Mouse (Mus musculus) limb, embryonic 10.5 days (tissue): ENCODE data around the gene Smdt1. TPM values are rescaled to one million over a fixed set of nuclear protein-coding genes. Genes with fewer than 3 reads are reported as not detected.
"Not testable (repeated sequence)": the region's sequence is repeated elsewhere in the genome, so short reads cannot be mapped to it uniquely, and the experiment has no call there.

ENCODE experiments used
- DNase-seq: peaks from one replicate; pipeline ENCODE4 v3.0.0-alpha.2; 2017; ENCODE audit warnings: low spot score
- H3K27ac ChIP-seq: fragments of 300-500 bp; sonication (generic); 2 replicates; pipeline ENCODE4 v1.5.1; 2016; ENCODE audit warnings: mild to moderate bottlenecking
- H3K27me3 ChIP-seq: fragments of 300-500 bp; sonication (generic); 2 replicates; pipeline ENCODE4 v1.6.1; 2016; ENCODE audit warnings: low read depth, mild to moderate bottlenecking; ENCODE audit not compliant: poor library complexity, severe bottlenecking
- H3K36me3 ChIP-seq: fragments of 300-500 bp; sonication (generic); 2 replicates; pipeline ENCODE4 v1.6.1; 2016; ENCODE audit warnings: mild to moderate bottlenecking, moderate library complexity
- H3K4me1 ChIP-seq: fragments of 300-500 bp; sonication (generic); 2 replicates; pipeline ENCODE4 v1.6.1; 2016
- H3K4me3 ChIP-seq: fragments of 300-500 bp; sonication (generic); 2 replicates; pipeline ENCODE4 v1.5.1; 2016; ENCODE audit warnings: mild to moderate bottlenecking, moderate library complexity
- H3K9me3 ChIP-seq: fragments of 300-500 bp; sonication (generic); replicated peaks from 2 replicates; pipeline ENCODE4 v1.6.1; 2016; ENCODE audit warnings: mild to moderate bottlenecking
- WGBS: fragments of 180-500 bp; shearing (Covaris S2); methylation state at CpG from one replicate; pipeline ENCODE4 v1.1.7; 2016; 5-methylcytosine and 5-hydroxymethylcytosine counted together
- polyA plus RNA-seq: library from polyadenylated mRNA; unstranded; fragments of >200 nt; fragmentation: Nextera tagmentation; extraction: Ambion mirVana; gene quantifications from 2 replicates; pipeline ENCODE4 v1.2.1, GENCODE M21; 2016

Smdt1 gene
- polyA plus RNA-seq, 1 experiment from 2014 or later, result 211 TPM

DNA sequence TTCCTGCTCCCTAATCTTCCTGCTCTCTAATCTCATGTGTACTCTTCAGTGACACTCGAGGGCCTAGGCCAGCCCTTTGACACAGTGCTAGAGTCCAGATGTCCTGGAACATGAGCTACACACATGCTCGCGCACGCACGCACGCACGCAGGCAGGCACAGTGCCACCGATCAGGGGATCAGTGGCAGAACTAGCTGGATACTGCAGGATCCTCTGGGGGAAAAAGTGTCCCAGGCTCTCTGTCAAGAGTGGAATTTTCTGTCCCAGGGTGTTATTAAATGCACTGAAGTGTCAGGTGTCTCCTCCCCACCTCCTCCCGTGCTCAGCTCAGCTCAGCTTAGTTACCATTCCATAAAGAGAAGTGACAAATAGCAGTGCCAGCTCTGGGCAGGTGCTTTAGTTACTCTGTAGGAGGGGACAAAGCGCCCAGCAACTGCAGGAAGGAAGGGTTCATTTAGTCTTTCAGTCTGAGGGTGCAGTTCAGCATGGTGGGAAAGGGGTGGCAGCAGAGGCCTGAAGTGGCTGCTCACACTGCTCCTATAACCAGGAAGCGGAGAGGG, 22.8 kb downstream of the Smdt1 start:
- Histone ChIP-seq H3K4me1 (peaks cover 13% of the 10 kb centered on the region; the same call in 1 of the 2 replicates), H3K27ac (no peak overlapping the region), H3K36me3 (no peaks in the 10 kb centered on the region), H3K4me3 (no peak overlapping the region), H3K27me3 (no peaks in the 10 kb centered on the region), H3K9me3 (no peaks in the 10 kb centered on the region)
- no peak for DNase-seq
- WGBS, result 74% methylated on average over 11 of the region's 11 CpGs

DNA sequence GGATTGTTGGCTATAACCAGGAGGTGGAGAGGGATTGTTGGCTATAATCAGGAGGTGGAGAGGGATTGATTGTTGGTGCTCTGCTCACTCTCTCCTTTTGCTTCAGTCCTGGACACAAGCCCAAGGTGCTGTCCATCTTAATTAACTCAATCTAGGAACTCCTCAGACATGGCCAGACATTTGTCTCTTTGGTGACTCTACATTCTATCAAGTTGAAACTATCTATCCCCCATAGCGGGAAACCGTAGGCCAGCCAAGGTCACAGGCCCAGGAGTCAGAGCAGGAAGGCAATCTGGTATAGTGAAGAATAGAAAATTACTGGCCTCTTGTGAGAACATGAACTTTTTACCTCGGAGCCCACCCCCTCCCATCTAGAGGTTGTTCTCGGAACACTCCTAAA, 23.5 kb downstream of the Smdt1 start:
- no peak for DNase-seq
- 85% methylated on average over 4 of the region's 4 CpGs for WGBS
- no peak overlapping the region for H3K4me3 ChIP-seq
- H3K9me3 ChIP-seq, result no peaks in the 10 kb centered on the region
- no peaks in the 10 kb centered on the region for H3K27me3 ChIP-seq
- H3K27ac ChIP-seq, result no peak overlapping the region
- H3K36me3 ChIP-seq, result no peaks in the 10 kb centered on the region
- H3K4me1 ChIP-seq, result peaks cover 13% of the 10 kb centered on the region; the same call in 1 of the 2 replicates

DNA sequence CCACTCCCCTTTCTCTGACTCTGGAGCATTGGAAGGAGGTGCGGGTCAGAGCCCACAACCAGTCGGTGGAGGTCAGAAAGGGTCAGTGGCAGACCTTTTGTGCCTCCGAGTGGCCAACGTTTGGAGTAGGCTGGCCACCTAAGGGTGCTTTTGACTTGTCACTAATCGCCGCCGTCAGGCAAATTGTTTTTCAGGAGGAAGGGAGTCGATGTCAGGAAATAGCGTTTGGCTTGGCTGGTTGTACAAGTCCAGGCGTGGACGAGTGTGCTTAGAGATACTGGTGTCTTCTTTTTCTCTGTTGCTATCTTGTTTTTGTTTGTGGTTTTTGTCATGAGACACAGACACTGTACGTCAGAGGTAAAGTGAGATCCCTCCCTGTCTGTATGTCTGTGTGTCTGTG, 25.0 kb downstream of the Smdt1 start:
- H3K27me3 ChIP-seq, H3K36me3 ChIP-seq, H3K9me3 ChIP-seq, H3K4me1 ChIP-seq, H3K27ac ChIP-seq, H3K4me3 ChIP-seq, DNase-seq: not testable (repeated sequence)
- WGBS, result 91% methylated on average over 7 of the region's 12 CpGs

- DNase-seq, H3K4me1 ChIP-seq, H3K9me3 ChIP-seq, H3K27ac ChIP-seq, H3K36me3 ChIP-seq, H3K27me3 ChIP-seq, H3K4me3 ChIP-seq: not testable (repeated sequence)
- 23% methylated on average over 6 of the region's 9 CpGs for WGBS
These were observed 25.8 kb downstream of the Smdt1 start for GRCm38 (mm10) chr15:82364561-82364960.

DNA sequence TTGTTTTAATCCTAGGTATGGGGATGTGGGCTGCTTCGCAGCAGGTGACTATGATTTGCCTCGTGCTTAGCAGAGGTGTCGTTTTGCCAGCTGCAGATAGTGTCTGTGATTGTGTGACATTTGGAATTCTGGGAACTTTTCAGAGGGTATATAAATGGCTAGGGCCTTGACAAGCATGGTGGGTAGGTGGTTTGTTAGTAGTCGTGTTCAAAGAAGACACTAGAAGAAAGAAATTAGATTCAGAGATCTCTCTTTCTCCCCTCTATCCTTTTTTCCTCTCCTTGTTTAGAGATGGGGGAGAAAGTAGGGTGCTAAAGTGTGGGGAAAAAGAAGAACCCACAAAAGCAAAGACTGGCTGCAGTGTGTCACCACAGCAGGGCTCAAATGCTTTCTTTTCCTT, 29.4 kb downstream of the Smdt1 start:
- 82% methylated on average over 4 of the region's 4 CpGs for WGBS
- H3K27me3 ChIP-seq, result no peaks in the 10 kb centered on the region
- H3K27ac ChIP-seq, result no peak overlapping the region
- H3K36me3 ChIP-seq, result no peaks in the 10 kb centered on the region
- H3K4me1 ChIP-seq, result no peaks in the 10 kb centered on the region
- H3K4me3 ChIP-seq, result no peak overlapping the region
- H3K9me3 ChIP-seq, result no peaks in the 10 kb centered on the region
- DNase-seq, result no peak

DNA sequence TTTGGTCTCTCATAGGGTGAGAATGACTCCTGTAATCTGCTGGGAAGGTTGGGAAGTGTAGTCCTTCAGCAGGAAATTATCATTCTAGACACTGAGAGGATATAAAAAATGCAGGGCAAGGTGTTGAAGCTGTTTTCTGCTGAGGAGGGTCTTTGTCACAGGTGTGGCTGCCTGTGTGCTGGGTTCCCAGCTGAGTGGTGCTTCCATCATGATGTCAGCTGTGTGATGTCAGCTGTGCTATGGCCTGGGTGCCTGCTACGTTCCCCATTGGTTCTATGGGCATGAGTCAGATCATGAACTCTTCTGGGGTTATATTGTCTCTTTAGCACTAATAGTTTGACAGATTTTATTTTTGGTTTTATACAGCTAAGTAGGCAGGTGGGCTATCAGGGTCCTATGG, 30.1 kb downstream of the Smdt1 start:
- H3K4me1 ChIP-seq, result no peaks in the 10 kb centered on the region
- WGBS, result 92% methylated on average over 1 of the region's 1 CpGs

DNA sequence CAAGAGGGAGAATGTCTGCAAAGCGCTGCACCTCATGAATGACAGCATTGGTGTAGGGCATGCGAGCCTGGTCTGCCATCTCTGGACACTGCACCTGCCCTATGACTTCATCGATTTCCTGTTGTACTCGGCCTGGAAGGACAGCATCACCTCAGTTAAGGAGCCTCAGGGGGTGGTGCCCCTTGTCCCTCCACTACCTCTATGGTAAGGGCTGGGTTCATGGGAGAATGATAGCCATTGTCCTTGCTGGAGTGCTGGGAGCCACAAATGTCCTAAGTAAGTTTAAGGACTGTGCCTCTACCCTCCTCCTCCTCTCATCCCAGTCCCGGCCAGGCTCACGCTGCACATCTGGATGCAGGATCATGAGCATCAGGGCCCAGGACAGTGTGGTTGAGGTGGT, 33.7 kb downstream of the Smdt1 start:
- Histone ChIP-seq H3K36me3 (no peaks in the 10 kb centered on the region), H3K27me3 (no peaks in the 10 kb centered on the region), H3K9me3 (no peaks in the 10 kb centered on the region), H3K27ac (no peak overlapping the region), H3K4me1 (0 out of 2 replicates have a peak, but pooled peaks cover 6% of the 10 kb centered on the region), H3K4me3 (no peak overlapping the region)
- 93% methylated on average over 6 of the region's 6 CpGs for WGBS
- DNase-seq, result no peak

More for the DNA sequence above, 30.1 kb downstream of the Smdt1 start:
- no peaks in the 10 kb centered on the region for H3K27me3 ChIP-seq
- no peaks in the 10 kb centered on the region for H3K9me3 ChIP-seq
- DNase-seq, result no peak
- no peaks in the 10 kb centered on the region for H3K36me3 ChIP-seq
- H3K27ac ChIP-seq, result no peak overlapping the region
- no peak overlapping the region for H3K4me3 ChIP-seq

DNA sequence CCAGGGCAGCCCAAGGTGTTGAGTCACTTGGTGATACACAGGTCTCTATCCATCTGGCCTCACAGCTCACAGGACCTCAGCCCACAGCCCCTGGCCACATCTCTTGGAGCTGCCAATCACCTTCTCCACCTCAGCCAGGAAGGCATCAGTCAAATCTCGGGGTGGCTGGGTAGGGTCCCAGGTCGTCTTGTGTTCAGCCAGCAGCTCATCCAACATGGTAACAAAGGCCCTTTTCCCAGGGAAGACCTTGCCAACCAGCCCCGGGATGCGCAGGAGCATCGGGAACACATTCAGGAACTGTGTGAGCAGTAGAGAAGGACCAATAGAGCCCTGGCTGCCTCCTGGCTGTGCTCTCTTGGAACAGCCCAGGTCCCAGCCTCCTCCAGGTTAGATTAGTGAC, 34.2 kb downstream of the Smdt1 start:
- Histone ChIP-seq H3K36me3 (no peaks in the 10 kb centered on the region), H3K4me3 (no peak overlapping the region), H3K27me3 (peaks cover 5% of the 10 kb centered on the region; the same call in 1 of the 2 replicates), H3K9me3 (no peaks in the 10 kb centered on the region), H3K27ac (no peak overlapping the region), H3K4me1 (0 out of 2 replicates have a peak, but pooled peaks cover 6% of the 10 kb centered on the region)
- 86% methylated on average over 5 of the region's 5 CpGs for WGBS
- no peak for DNase-seq

- H3K4me3 ChIP-seq, result no peak overlapping the region
These were observed 35.7 kb downstream of the Smdt1 start for GRCm38 (mm10) chr15:82374437-82374836.

DNA sequence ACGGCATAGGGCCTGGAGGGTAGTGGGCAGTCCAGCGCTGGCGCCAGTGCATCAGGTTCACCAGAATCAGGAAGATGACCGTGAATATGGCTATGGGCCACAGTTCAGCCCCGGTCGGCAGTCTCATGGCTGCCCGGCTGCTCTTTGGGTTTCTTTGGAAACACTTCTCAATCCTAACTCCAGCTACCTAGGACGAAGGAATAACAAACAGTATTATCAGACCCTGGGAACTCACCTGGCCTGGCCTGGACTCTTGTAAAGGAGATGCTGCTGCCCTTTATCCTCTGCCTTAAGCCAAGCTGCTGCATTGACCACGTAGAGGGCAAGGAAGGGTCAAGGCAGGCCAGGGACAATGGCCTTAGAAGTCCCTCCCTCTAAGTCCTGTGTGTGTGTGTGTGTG, 37.1 kb downstream of the Smdt1 start:
- Histone ChIP-seq H3K27ac (no peak overlapping the region), H3K9me3 (no peaks in the 10 kb centered on the region), H3K36me3 (no peaks in the 10 kb centered on the region), H3K4me1 (peaks cover 23% of the 10 kb centered on the region), H3K4me3 (no peak overlapping the region), H3K27me3 (peaks cover 13% of the 10 kb centered on the region)
- WGBS, result 94% methylated on average over 9 of the region's 9 CpGs
- no peak for DNase-seq

More at GRCm38 (mm10) chr15:82374437-82374836, 35.7 kb downstream of the Smdt1 start:
- WGBS, result 87% methylated on average over 5 of the region's 5 CpGs
- Histone ChIP-seq H3K4me1 (peaks cover 9% of the 10 kb centered on the region), H3K27ac (no peak overlapping the region), H3K9me3 (no peaks in the 10 kb centered on the region), H3K27me3 (peaks cover 11% of the 10 kb centered on the region), H3K36me3 (no peaks in the 10 kb centered on the region)
- DNase-seq, result no peak

DNA sequence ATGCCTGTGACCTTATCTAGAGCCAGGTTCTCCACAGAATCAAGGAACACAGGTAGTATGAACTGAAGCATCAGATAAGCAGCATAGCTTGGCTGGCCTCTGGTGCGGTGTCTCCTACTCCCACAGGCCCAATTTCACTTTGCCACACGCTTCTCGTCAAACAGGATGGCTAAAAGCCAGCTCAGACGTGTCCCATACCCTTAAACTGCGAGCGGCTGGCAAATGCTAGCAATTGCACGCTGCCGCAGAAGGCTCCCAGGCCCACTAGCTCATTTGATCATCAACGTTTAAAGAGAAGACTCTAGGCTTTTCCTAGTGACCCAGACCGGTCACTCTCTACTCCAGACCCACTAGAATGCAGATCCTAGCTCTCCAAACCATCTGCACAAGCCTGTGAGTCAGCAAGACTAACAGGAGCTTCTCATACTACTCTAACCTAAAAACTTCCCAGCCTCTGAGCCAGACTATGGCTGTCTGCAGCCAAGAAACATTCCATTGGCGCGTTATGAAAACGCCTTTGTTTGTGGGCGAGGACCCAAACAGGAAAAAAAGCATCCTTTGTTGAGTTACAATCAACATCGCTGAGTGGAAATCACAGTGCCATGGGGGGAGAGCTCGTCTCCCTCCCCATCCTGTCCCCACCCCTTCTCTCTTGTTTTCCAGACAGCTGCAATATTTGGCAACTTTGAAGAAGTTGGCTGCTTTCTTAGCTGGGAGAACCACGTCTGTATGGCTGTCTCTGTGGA, 37.8 kb downstream of the Smdt1 start:
- peaks cover 25% of the 10 kb centered on the region for H3K4me1 ChIP-seq
- 84% methylated on average over 17 of the region's 17 CpGs for WGBS
- H3K27ac ChIP-seq, result no peak overlapping the region
- H3K4me3 ChIP-seq, result no peak overlapping the region
- peaks cover 13% of the 10 kb centered on the region for H3K27me3 ChIP-seq
- H3K9me3 ChIP-seq, result no peaks in the 10 kb centered on the region
- no peak for DNase-seq
- H3K36me3 ChIP-seq, result no peaks in the 10 kb centered on the region

GRCm38 (mm10) chr15:82377701-82378100, 38.9 kb downstream of the Smdt1 start:
- H3K4me3 ChIP-seq, result no peak overlapping the region
- DNase-seq, result no peak
- H3K27me3 ChIP-seq, result peaks cover 13% of the 10 kb centered on the region
- H3K4me1 ChIP-seq, result peaks cover 25% of the 10 kb centered on the region
- WGBS, result 82% methylated on average over 5 of the region's 5 CpGs
- no peaks in the 10 kb centered on the region for H3K36me3 ChIP-seq
- H3K27ac ChIP-seq, result no peak overlapping the region
- H3K9me3 ChIP-seq, result no peaks in the 10 kb centered on the region

GRCm38 (mm10) chr15:82378261-82379180, 39.8 kb downstream of the Smdt1 start:
- DNase-seq, result no peak
- no peak overlapping the region for H3K4me3 ChIP-seq
- WGBS, result 57% methylated on average over 15 of the region's 15 CpGs
- peaks cover 25% of the 10 kb centered on the region for H3K4me1 ChIP-seq
- no peak overlapping the region for H3K27ac ChIP-seq
- no peaks in the 10 kb centered on the region for H3K9me3 ChIP-seq
- H3K27me3 ChIP-seq, result peaks cover 13% of the 10 kb centered on the region
- no peaks in the 10 kb centered on the region for H3K36me3 ChIP-seq
